Mouse (Mus musculus) G1E (cell line): Measurements from ENCODE around the gene Dph3. TPM values are rescaled to one million over a fixed set of nuclear protein-coding genes. Genes with fewer than 3 reads are reported as not detected.
"Not testable (repeated sequence)": the region's sequence is repeated elsewhere in the genome, so short reads cannot be mapped to it uniquely, and the experiment has no call there.

Experiments used
- ATAC-seq: 2 replicates; pipeline ENCODE4 v1.8.0; 2016; ENCODE audit warnings: mild to moderate bottlenecking; ENCODE audit not compliant: insufficient number of reproducible peaks, poor library complexity, low FRiP score, severe bottlenecking; ENCODE audit errors: extremely low read depth
- DNase-seq: peaks from one replicate; pipeline ENCODE4 v3.0.0; 2012; ENCODE audit warnings: low spot score
- H3K27me3 ChIP-seq: 2 replicates; pipeline ENCODE4 v1.6.1; 2012; ENCODE audit warnings: mild to moderate bottlenecking, low read length, inconsistent platforms; ENCODE audit not compliant: insufficient read depth
- H3K36me3 ChIP-seq: replicated peaks from 2 replicates; pipeline ENCODE3; 2012; ENCODE audit warnings: mild to moderate bottlenecking, inconsistent platforms
- H3K4me1 ChIP-seq: 2 replicates; pipeline ENCODE4 v1.6.1; 2012; ENCODE audit warnings: low read depth, low read length, inconsistent platforms, mixed read lengths; ENCODE audit not compliant: insufficient read depth
- H3K4me3 ChIP-seq: 2 replicates; pipeline ENCODE4 v1.5.1; 2012; ENCODE audit warnings: low read depth, mild to moderate bottlenecking, inconsistent platforms, low read length, moderate library complexity, mixed read lengths
- H3K9me3 ChIP-seq: replicated peaks from 2 replicates; pipeline ENCODE4 v1.6.1; 2012; ENCODE audit warnings: inconsistent platforms
- CTCF ChIP-seq: IDR thresholded peaks from 2 replicates; pipeline ENCODE4 v1.5.1; 2012; ENCODE audit warnings: low read depth, low read length, inconsistent platforms, mixed read lengths
- GATA1 ChIP-seq: IDR thresholded peaks from 2 replicates; pipeline ENCODE4 v1.6.1; 2012; ENCODE audit warnings: borderline replicate concordance, low read length, inconsistent platforms, mixed read lengths
- GATA2 ChIP-seq: IDR thresholded peaks from 2 replicates; pipeline ENCODE4 v1.6.1; 2012; ENCODE audit warnings: low read depth, low read length, inconsistent platforms, borderline replicate concordance
- POLR2AphosphoS5 ChIP-seq: IDR thresholded peaks from 2 replicates; pipeline ENCODE4 v1.6.1; 2012; ENCODE audit warnings: low read depth, low read length, inconsistent platforms; ENCODE audit not compliant: insufficient replicate concordance
- TAL1 ChIP-seq: conservative IDR thresholded peaks from 2 replicates; pipeline ENCODE4 v1.6.1; 2012; ENCODE audit warnings: low read depth, low read length, inconsistent platforms, mixed read lengths
- polyA plus RNA-seq: library from polyadenylated mRNA; stranded (reverse); fragments of >175 nt; gene quantifications from 2 replicates; pipeline ENCODE4 v1.2.3, GENCODE M21; 2012
- total RNA-seq, 2 experiments: library from RNA; stranded (forward) in 1 of 2; stranded (reverse) in 1 of 2; fragments of 200-1000 nt in 1 of 2; fragments of >200 nt in 1 of 2; fragmentation: Nextera tagmentation in 1 of 2; gene quantifications; 2 replicates each; pipeline ENCODE4 v1.2.3; 2014 to 2017

Dph3 gene
- total and polyA plus RNA-seq, 3 experiments: 26.1 to 68.0 (median 67.3) TPM

- ATAC-seq (no peak), DNase-seq (no peak)
- Histone ChIP-seq H3K36me3 (peaks cover 95% of the 10 kb centered on the region), H3K9me3 (no peaks in the 10 kb centered on the region; the same call in 1 of the 2 replicates), H3K4me1 (peaks cover 11% of the 10 kb centered on the region), H3K27me3 (no peaks in the 10 kb centered on the region), H3K4me3 (no peak overlapping the region)
- TF ChIP-seq GATA2: no peak
- no peak for TF ChIP-seq POLR2AphosphoS5
- no peak for TF ChIP-seq GATA1
- no peak for TF ChIP-seq CTCF
- TF ChIP-seq TAL1: no peak
These were observed 11.2 kb upstream of the Dph3 start for GRCm38 (mm10) chr14:32096740-32097139.

- Histone ChIP-seq H3K9me3 (no peaks in the 10 kb centered on the region; the same call in 1 of the 2 replicates), H3K27me3 (no peaks in the 10 kb centered on the region), H3K4me1 (peaks cover 12% of the 10 kb centered on the region), H3K36me3 (peaks cover 99% of the 10 kb centered on the region), H3K4me3 (no peak overlapping the region)
- DNase-seq: no peak
- no peak for ATAC-seq
- TF ChIP-seq GATA1: no peak
These were observed 10.1 kb upstream of the Dph3 start for GRCm38 (mm10) chr14:32095646-32096045.

- peaks cover 95% of the 10 kb centered on the region for H3K36me3 ChIP-seq
These were observed 8.1 kb upstream of the Dph3 start for GRCm38 (mm10) chr14:32093500-32094117.

GRCm38 (mm10) chr14:32093018-32093417 lies 7.5 kb upstream of the Dph3 start:
- no peak for TF ChIP-seq POLR2AphosphoS5
- TF ChIP-seq TAL1: no peak
- H3K36me3 ChIP-seq: peaks cover 92% of the 10 kb centered on the region
- DNase-seq (no peak), ATAC-seq (no peak)
- H3K9me3 ChIP-seq: no peaks in the 10 kb centered on the region
- no peak overlapping the region for H3K4me3 ChIP-seq
- H3K4me1 ChIP-seq: peaks cover 29% of the 10 kb centered on the region
- H3K27me3 ChIP-seq: no peaks in the 10 kb centered on the region

More at GRCm38 (mm10) chr14:32093500-32094117, 8.1 kb upstream of the Dph3 start:
- DNase-seq (no peak), ATAC-seq (no peak)
- no peaks in the 10 kb centered on the region for H3K27me3 ChIP-seq
- H3K4me1 ChIP-seq: peaks cover 24% of the 10 kb centered on the region
- no peak overlapping the region for H3K4me3 ChIP-seq
- TF ChIP-seq GATA2 (no peak), TAL1 (no peak), POLR2AphosphoS5 (no peak), CTCF (no peak), GATA1 (no peak)
- no peaks in the 10 kb centered on the region for H3K9me3 ChIP-seq

GRCm38 (mm10) chr14:32091704-32092103 lies 6.2 kb upstream of the Dph3 start:
- no peak for DNase-seq
- Histone ChIP-seq H3K9me3 (no peaks in the 10 kb centered on the region), H3K4me1 (peaks cover 38% of the 10 kb centered on the region), H3K4me3 (no peak overlapping the region), H3K36me3 (peaks cover 79% of the 10 kb centered on the region), H3K27me3 (no peaks in the 10 kb centered on the region)
- TF ChIP-seq GATA2 (no peak), CTCF (no peak), POLR2AphosphoS5 (no peak), GATA1 (no peak), TAL1 (no peak)
- no peak for ATAC-seq

- ATAC-seq: no peak
- no peaks in the 10 kb centered on the region for H3K27me3 ChIP-seq
- no peak for TF ChIP-seq GATA1
- TF ChIP-seq GATA2: no peak
- no peak for TF ChIP-seq POLR2AphosphoS5
- TF ChIP-seq TAL1: no peak
- no peak for TF ChIP-seq CTCF
- no peak for DNase-seq
- peaks cover 74% of the 10 kb centered on the region for H3K36me3 ChIP-seq
- H3K4me3 ChIP-seq: no peak overlapping the region
- no peaks in the 10 kb centered on the region for H3K9me3 ChIP-seq
- peaks cover 38% of the 10 kb centered on the region for H3K4me1 ChIP-seq
These were observed 5.6 kb upstream of the Dph3 start for GRCm38 (mm10) chr14:32091124-32091523.

- not testable (repeated sequence) for H3K27me3 ChIP-seq, DNase-seq, H3K9me3 ChIP-seq, ATAC-seq
- peaks cover 36% of the 10 kb centered on the region for H3K4me1 ChIP-seq
- peak overlapping the region; percentile 80; the same call in 1 of the 2 replicates for H3K4me3 ChIP-seq
- H3K36me3 ChIP-seq: peaks cover 49% of the 10 kb centered on the region
These were observed 2.2 kb upstream of the Dph3 start for GRCm38 (mm10) chr14:32087584-32088248.
